Mouse (Mus musculus) heart, postnatal 14 days (tissue): Measurements from ENCODE around the gene Lpcat3. TPM values are rescaled to one million over a fixed set of nuclear protein-coding genes. Genes with fewer than 3 reads are reported as not detected.

Experiments
- DNase-seq, 2 experiments: peaks; one replicate each; pipeline ENCODE4 v3.0.0; 2021 to 2022
- intact Hi-C: fragments of 180-260 bp; cut with DNase I; formaldehyde crosslinking; loops from one replicate; pipeline ENCODE4 v1.15.1; 2025
- total RNA-seq, 2 experiments: library from RNA; stranded (reverse); gene quantifications; 2 replicates each; pipeline ENCODE4 v1.2.3; 2021

The Lpcat3 gene
- total RNA-seq, 2 experiments from 2014 or later: 54.0 to 56.7 TPM

DNA sequence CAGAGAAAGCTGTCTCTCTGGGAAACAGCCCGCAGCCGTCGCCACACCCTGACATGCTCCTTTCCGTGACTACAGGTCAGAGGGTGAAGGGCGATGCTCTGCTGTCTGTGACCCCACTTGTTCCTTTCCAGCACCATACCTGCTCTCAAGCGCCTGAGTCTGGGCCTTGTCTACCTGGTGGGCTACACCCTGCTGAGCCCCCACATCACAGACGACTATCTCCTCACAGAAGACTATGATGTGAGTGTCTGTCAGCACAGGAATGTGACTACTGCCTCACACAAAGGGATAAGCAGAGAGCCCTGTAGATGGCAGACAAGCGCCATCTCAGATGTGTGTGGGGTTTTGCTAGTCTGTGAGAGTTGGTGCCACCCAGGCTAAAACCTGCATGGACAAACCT is 38.5 kb downstream of the Lpcat3 start:
- intact Hi-C loops: loop anchor here (5.0 kb wide), 2 partner anchors 39 to 41 kb away; partner anchors contain the start of genes Grcc10 and Lpcat3
- DNase-seq: no peak

DNA sequence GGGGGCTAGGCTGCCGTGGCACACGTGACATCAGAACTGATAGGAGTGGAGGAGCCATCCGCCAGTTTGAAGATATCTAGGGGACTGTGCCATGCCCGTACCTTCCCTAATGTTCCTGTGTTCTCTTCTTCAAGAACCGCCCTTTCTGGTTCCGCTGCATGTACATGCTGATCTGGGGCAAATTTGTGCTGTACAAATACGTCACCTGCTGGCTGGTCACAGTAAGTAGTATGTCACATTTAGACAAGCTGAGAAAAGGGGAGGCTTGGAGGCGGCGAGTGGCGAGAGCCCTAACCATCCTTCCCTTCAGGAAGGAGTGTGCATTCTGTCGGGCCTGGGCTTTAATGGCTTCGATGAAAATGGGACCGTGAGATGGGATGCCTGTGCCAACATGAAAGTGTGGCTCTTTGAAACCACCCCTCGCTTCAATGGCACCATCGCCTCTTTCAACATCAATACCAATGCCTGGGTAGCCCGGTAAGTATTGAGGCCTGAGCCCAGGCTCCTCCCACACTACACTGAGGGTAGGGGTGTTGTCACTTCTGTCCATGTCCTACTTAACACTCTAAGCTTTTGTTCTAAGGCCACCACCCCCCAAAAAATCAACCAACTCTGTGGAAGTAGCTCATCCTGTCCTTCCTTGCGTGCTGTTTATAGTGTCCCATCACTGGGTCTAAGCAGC is 39.4 kb downstream of the Lpcat3 start:
- intact Hi-C loops: loop anchor here (2.0 to 5.0 kb wide), 4 partner anchors 29 to 57 kb away; partner anchors contain the start of genes Grcc10 and Lpcat3

DNA sequence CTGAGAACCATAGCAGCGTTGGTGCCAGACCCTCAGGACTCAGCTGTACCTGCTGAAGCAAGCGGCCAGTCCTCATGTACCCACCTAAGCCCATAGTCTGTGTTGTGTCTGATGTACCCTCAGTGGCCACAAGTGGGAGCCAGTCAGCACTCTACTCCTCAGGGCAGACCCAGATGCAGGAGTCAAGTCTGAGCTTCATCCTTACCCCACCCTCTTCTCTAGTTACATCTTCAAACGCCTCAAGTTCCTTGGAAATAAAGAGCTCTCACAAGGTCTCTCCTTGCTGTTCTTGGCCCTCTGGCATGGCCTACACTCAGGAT is 39.9 kb downstream of the Lpcat3 start:
- peak; percentile 69 to 78 for DNase-seq
- intact Hi-C loops: loop anchor here (2.0 to 5.0 kb wide), 4 partner anchors 30 to 56 kb away; partner anchors contain the start of genes Grcc10 and Lpcat3

More for the DNA sequence above, 39.4 kb downstream of the Lpcat3 start:
- no peak for DNase-seq

DNA sequence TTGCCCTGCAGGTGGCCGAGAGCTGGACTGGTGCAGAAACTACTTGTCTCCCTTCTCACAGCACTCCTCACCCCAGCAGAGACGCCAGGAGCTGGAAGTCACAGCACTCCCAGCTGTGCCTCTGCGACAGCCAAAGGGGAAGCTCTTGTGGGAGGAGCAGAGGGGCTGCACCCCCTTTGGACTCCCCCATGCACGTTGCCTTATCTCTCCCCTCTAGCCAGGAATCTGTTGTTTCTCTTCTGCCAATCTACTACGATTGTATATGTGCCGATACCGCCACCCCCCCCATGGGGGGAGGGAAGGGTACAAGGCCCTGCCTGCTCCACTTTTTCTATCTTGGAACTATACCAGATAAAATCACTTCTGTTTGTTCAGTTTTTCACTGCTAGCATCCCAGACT is 41.0 kb downstream of the Lpcat3 start:
- DNase-seq: no peak
- intact Hi-C loops: loop anchor here (2.0 to 5.0 kb wide), 4 partner anchors 31 to 55 kb away; partner anchors contain the start of genes Grcc10 and Lpcat3

DNA sequence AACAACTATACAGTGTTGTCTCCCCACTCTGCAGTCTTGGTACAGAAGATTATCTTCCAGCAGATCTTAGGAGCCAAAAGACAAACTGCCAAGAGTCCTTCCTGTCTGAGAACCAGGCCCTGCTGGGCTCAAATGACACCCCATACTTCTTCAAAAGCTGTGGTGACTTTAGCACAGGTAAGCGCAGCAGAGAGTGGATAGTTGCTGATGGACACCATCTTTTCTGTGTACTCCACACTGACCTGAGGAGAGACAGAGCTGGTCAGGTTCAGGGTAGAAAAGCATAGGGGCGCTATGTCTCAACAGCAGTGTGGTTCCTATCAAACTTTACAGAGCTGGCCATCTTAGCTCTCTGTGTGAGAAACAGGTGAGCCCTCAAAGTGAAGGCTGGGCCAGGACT is 41.6 kb downstream of the Lpcat3 start:
- no peak for DNase-seq
- intact Hi-C loops: loop anchor here (5.0 kb wide), 2 partner anchors 38 to 42 kb away; partner anchors contain the start of genes Grcc10 and Lpcat3

DNA sequence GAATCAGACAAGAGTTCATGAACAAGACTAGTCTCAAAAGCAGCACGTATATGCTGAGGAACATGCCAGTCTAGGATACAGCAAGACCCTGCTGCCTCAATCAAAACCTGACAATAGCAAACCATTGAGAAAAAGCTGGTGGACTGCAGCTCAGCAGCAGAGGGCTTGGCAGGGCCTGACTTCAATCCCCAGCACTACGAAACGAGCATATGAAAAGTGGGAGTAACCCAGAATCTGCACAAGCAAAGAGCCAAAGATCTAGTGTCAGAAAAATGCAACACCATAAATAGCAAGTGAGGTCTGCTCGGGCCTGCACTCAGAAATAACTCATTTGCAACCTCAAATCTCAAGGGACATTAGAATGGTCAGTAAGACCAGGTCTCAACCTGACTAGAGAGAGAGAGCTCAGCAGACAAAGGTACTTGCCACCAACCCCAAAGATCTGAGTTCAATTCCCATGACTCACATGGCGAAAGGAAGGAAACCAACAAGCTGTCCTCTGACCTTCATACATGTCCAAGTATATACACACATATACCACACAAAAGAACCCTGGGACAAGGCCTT is 43.3 kb downstream of the Lpcat3 start:
- intact Hi-C loops: no loop called here
- DNase-seq: no peak

DNA sequence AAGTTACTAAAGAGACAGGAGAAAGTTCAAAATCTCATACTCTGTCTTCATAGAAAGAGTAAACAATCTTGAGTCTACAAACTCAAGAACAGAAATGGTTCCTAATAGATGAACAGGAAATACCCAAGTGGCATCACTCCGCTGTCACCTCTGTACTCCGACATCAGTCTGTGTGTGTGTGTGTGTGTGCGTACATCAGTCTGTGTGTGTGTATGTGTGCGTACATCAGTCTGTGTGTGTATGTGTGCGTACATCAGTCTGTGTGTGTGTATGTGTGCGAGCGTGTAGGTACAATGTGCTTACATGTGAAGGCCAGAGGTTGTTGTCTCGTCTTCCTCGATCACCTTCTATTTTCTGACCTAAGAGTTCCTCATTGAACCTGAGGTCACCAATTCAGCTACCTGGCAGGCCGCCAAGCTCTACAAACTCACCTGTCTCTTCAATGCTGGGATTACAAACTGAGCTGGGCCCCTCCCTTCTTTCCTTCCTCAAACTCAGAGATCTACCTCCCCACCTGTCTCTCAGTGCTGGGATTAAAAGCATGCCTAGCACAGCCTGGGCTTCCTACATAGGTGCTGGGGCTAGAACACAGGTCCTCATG is 45.6 kb downstream of the Lpcat3 start:
- no peak for DNase-seq
- intact Hi-C loops: no loop called here

DNA sequence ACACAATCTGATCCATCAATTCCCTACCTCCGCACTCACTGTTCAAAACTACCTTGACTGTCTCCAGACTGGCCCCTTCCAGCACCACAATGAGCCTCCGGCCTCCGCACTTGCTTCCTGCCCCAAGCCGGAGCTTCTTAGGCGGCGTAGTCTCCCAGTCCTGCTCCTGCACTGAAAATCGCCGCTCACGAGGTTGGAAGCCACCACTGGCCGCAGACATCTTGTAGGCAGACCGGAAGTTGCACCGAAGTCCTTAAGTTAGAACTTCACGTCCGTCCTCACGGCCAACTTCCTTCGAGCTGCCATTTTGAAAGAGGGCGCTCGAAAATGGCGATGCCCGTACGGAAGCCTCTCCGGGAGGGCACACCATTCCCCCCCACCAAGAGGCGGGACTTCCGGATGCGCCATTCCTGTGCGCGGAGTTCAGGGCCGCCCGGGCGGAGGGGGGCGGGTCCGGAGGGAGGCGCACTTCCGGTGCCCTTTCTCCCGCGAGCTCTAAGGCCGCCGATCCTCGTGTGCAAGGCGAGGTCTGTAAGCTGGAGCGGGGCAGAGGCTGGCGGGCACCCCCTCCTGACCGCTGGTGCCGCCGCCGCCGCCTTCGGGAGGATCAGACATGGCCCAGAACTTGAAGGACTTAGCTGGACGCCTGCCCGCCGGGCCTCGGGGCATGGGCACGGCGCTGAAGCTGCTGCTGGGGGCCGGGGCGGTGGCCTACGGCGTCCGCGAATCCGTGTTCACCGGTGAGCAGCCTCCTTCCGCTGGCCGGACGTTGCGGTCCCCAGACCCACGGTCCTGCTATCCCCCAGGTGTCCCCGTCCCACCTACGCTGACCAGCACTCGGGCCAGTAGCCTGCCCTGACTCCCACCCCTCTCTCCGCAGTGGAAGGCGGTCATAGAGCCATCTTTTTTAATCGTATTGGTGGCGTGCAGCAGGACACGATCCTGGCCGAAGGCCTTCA is 49.3 kb downstream of the Lpcat3 start, which contains the start of the genes Emg1 and Phb2:
Emg1 (minus strand) TSS at position 355 of the 959 bp plus-strand sequence.
Phb2 (plus strand) TSS at position 513 of the 959 bp plus-strand sequence.
- peak; percentile 98 to 99 for DNase-seq
- intact Hi-C loops: loop anchor here (1.0 to 10.0 kb wide), 3 partner anchors 28 to 303 kb away; partner anchors contain the start of gene Lpcat3

DNA sequence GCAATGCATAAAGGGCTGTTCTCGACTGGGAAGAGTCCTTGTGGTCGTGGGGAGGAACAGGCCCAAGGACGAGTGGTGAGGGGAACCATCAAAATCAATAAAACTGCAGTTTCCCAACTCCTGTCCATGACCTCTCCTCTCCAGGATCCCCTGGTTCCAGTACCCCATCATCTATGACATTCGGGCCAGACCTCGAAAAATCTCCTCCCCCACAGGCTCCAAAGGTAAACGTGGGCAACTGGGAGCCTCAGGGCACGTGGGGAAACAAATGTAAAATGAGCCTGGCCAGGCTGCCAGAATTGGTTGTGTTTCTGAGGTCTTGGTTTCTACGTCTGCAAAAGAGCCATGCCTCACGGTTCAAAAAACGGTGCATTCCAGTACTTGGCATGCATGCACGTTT is 50.1 kb downstream of the Lpcat3 start:
- intact Hi-C loops: loop anchor here (1.0 to 10.0 kb wide), 3 partner anchors 27 to 302 kb away; partner anchors contain the start of gene Lpcat3
- DNase-seq: no peak

DNA sequence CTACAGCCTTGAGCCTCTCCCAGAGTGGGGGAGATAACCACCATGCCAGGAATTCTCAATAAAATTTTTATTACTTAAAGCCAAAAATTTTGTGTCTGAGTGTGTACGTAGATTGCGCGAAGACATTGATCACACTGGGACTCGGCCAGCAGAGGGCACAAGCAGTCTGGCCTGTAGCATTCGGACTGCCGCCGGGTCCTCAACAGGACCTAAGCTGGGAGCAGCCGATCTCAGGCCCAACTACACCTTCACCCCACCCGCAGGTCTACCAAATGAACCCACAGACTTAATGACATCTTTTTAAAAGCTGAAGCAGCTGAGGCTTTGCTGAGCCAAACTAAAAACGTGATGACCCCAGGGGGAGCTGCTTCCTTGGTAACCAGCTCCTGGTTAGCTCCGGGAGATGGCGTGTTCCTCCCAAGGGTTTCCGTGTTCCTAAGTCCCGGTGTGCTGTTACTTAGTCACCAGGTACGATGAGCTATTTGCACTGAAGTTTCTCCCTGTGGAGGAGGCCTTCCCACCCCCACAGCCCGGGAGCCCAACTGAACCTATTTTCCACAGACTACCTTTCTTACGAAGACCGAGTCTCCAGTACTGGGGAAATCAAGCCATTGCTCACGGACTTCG is 54.1 kb downstream of the Lpcat3 start:
- peak; percentile 43 to 64 for DNase-seq
- intact Hi-C loops: loop anchor here (10.0 kb wide), 1 partner anchor 298 kb away; no protein-coding TSS in a partner anchor

DNA sequence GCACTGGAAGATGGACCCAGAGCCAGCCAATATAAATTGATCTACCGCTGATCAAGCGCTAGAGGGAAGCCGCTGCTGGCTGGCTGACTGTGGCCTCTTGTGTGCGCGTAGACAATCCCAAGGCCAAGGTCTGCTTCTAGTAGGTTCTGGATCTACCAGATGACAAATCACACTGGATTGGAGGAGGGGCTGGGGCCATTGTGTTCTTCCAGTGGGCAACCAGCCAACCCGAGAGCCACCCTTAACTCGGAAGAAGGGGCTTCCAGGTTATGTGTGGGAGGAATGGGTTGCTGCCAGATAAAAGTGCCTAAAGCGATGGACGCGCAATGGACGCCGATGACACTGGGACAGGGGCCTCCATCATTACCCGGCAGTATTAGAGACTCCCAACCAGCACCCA is 55.1 kb downstream of the Lpcat3 start:
- intact Hi-C loops: loop anchor here (10.0 kb wide), 1 partner anchor 297 kb away; no protein-coding TSS in a partner anchor
- no peak for DNase-seq

DNA sequence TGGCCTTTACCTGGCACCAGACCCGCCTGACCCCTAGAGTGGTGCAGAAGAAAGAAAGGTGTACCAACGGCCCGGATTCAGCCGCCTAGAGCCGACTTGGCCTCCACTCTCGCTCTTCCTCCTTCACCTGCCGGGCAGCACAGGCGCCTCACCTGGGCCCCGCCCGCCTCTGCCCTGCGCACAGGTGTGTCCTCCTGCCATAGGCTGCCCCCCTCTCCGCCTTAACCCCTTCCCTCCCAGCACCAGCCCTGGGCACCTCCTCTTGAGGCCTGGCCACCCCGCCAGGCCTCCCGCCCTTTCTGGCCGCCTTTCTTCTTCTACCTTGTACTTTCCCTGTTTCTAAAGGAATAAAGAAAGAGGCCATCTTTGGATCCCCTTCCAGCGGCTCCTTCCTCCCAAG is 55.9 kb downstream of the Lpcat3 start:
- no peak for DNase-seq
- intact Hi-C loops: loop anchor here (10.0 kb wide), 1 partner anchor 296 kb away; no protein-coding TSS in a partner anchor

DNA sequence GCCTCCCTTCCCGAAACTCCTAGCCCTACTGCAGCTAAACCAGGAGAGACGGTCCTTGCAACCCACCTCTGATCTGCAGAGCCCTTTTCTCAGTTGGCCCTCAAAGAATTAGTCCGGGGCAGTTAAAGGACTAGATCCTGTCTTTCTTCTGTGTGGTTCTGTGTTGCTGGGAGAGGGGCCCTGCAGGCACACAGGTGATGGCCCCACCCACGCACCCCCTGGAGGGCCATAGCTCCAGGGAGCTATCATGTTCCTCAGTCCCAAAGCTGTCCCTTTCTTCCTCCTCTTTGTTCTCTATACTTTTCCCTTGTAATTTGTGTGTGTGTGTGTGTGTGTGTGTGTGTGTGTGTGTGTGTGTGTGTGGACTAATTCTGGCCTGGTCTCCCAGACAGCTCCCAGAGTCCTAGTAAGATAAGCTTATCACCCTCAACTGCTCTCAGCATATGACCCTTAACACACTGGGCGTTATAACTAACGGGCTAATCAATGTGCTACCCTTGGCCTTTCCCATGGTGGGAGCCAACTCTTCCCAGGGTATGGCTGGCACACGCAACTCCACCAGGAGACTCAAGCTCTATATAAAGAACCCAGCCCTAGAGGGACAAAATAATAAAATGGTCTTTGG is 56.6 kb downstream of the Lpcat3 start:
- intact Hi-C loops: loop anchor here (10.0 kb wide), 1 partner anchor 295 kb away; no protein-coding TSS in a partner anchor
- peak in 1 of 2 experiments; percentile 31 for DNase-seq

DNA sequence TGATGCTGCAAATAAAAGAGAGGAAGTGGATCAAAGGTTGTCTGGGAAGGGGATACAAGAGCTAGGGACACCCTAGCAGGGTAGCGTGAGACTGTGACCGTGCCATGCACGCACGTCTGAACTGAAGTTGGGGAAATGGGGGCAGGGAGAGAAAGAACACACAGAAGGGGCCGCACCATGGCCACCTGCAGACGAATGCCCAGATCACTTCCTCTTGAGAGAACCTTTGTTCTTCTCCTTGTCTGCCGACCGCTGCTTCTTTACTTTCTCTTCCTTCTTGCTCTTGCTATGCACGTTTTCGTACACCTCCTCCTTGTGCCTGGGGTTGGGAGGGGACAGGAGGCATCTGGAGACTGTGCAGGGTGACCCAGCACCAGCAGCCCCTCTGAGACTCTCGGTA is 58.1 kb downstream of the Lpcat3 start:
- intact Hi-C loops: loop anchor here (2.0 kb wide), 1 partner anchor 18 kb away; the partner anchor contains the start of gene Ptpn6
- no peak for DNase-seq

DNA sequence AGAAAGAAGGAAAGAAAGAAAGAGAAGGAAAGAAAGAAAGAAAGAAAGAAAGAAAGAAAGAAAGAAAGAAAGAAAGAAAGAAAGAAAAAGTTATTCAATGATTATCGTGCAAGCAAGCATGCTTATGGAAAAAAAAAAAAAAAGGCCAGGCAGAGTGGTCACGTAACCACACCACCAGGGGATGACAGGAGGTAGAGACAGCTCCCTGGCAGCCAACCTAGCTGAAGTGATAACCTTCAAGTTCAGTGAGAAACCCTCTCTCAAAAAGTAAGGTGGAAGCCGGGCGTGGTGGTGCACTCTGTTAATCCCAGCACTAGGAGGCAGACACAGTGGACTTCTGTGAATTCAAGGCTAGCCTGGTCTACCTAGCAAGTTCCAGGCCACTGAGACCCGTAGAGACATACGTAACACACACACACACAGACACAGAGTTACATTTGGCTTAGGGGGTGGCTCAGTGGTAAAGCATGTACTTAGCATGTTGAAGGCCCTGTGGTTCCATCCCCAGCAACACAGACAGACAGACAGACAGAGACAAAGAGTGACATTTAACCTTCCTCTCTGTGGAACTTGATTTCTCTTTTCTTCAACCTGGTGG is 60.1 kb downstream of the Lpcat3 start:
- DNase-seq: peak in 1 of 2 experiments; percentile 51
- intact Hi-C loops: no loop called here

DNA sequence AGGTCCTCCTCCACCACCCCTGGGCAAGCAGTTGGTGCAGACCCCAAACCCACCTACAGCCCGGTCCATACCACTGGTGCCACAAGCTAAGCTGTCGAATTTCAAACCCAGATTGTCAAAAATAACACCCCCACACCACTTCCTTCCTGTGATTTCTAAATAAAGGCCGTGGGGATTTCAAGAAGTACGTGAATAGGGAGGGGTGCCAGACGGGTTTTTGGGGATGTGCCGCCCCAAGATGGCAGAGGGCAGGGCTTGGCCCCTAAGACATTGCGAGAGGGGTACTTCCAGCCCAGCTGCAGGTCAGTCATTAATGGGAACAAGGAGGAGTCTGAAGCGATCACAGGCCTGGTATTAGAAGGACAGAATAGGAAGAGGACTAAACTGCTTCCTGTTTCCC is 60.7 kb downstream of the Lpcat3 start:
- intact Hi-C loops: no loop called here
- no peak for DNase-seq

DNA sequence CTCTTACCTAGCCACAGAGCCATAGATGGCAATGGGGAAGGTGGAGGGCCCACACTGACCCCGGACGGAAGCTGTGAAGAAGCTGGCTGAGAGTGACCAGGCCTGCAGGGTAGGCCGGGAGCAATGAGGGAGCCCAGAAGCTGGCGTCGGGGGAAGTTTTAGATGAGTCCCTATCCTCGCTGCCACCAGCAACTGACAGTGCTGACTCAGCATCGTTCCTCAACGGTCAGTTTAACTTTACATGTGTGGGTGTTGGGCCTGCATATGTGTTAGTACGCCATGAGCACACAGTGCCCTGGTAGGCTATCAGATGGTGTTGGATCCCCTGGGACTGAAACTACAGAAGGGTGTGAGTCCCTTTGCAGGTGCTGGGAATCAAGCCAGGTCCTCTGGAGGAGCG is 61.6 kb downstream of the Lpcat3 start:
- no peak for DNase-seq
- intact Hi-C loops: no loop called here

DNA sequence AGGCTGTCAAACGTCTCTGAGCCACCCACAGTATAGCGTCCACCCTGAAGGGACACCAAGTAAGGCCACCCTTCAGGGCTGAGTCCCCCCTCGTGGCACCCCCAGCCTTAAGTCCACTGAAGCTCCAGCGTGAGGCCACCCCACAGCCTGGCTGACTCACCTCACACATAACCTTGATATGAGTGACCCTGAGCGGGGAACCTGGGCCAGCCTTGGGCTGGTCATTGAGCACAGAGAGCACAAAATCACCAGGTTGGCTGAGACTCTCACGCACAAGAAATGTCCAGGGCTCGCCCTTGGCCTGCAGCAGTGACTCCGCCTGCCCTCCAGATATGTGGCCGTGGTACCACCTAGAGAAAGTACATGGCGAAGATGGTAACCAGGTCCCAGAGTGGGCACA is 65.8 kb downstream of the Lpcat3 start:
- intact Hi-C loops: no loop called here
- no peak for DNase-seq
